Mouse (Mus musculus) forebrain, embryonic 12.5 days (tissue): ENCODE measurements around the gene Wnk2. TPM values are rescaled to one million over a fixed set of nuclear protein-coding genes. Genes with fewer than 3 reads are reported as not detected.
A peak's percentile ranks its signal among the peaks of the same experiment; 100 is the strongest.

Experiments used
- ATAC-seq: fragments of 200-750 bp; cut with Nextera tagmentation; 2 replicates; pipeline ENCODE4 v1.8.0; 2017; ENCODE audit warnings: moderate TSS enrichment; ENCODE audit not compliant: low FRiP score
- H3K27ac ChIP-seq: fragments of 300-500 bp; sonication (generic); 2 replicates; pipeline ENCODE4 v1.5.1; 2016; ENCODE audit warnings: mild to moderate bottlenecking
- H3K27me3 ChIP-seq: fragments of 300-500 bp; sonication (generic); 2 replicates; pipeline ENCODE4 v1.6.1; 2016; ENCODE audit warnings: mild to moderate bottlenecking
- H3K36me3 ChIP-seq: fragments of 300-500 bp; sonication (generic); replicated peaks from 2 replicates; pipeline ENCODE4 v1.6.1; 2016; ENCODE audit warnings: mild to moderate bottlenecking
- H3K4me1 ChIP-seq: fragments of 300-500 bp; sonication (generic); 2 replicates; pipeline ENCODE4 v1.6.1; 2016
- H3K4me2 ChIP-seq: fragments of 300-500 bp; sonication (generic); 2 replicates; pipeline ENCODE4 v1.6.1; 2016; ENCODE audit warnings: mild to moderate bottlenecking, moderate library complexity
- H3K4me3 ChIP-seq: fragments of 300-500 bp; sonication (generic); replicated peaks from 2 replicates; pipeline ENCODE4 v1.5.1; 2016; ENCODE audit warnings: mild to moderate bottlenecking
- H3K9ac ChIP-seq: fragments of 300-500 bp; sonication (generic); 2 replicates; pipeline ENCODE4 v1.6.1; 2016; ENCODE audit warnings: mild to moderate bottlenecking
- H3K9me3 ChIP-seq: fragments of 300-500 bp; sonication (generic); 2 replicates; pipeline ENCODE4 v1.6.1; 2016
- WGBS: fragments of 180-500 bp; shearing (Covaris S2); methylation state at CpG from one replicate; pipeline ENCODE4 v1.1.7; 2016; 5-methylcytosine and 5-hydroxymethylcytosine counted together
- polyA plus RNA-seq: library from polyadenylated mRNA; unstranded; fragments of >200 nt; fragmentation: Nextera tagmentation; extraction: Ambion mirVana; gene quantifications from 2 replicates; pipeline ENCODE4 v1.2.1, GENCODE M21; 2016

Wnk2 gene
- polyA plus RNA-seq, 1 experiment from 2014 or later: 13.7 TPM

DNA sequence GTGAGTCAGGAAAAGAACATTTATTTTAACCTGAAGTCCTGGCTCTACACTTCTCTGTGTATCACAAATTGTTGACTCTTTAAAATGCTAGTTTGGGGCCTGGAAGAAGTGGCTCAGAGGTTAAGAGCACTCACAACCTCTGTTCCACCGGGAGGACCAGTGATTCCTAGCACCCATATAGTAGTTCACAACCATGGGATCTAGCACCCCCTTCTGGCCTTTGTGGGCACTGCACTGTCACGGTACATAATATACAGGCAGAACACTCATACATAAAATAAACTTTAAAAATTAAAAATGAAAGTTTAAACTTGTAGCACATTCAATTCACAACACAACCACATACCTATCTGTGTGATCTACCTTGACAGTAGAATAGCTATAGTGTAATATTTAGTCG, 126.1 kb downstream of the Wnk2 start:
- WGBS: 58% methylated on average over 3 of the region's 3 CpGs
- Histone ChIP-seq H3K4me1 (peaks cover 17% of the 10 kb centered on the region), H3K27ac (no peak overlapping the region), H3K4me3 (no peak overlapping the region), H3K9ac (no peak overlapping the region), H3K27me3 (no peaks in the 10 kb centered on the region; the same call in none of the 2 replicates), H3K9me3 (peaks cover 8% of the 10 kb centered on the region), H3K36me3 (no peaks in the 10 kb centered on the region), H3K4me2 (no peak overlapping the region)
- ATAC-seq: no peak

GRCm38 (mm10) chr13:49020152-49020551, 127.7 kb downstream of the Wnk2 start:
- no peaks in the 10 kb centered on the region; the same call in 1 of the 2 replicates for H3K27me3 ChIP-seq
- WGBS: 62% methylated on average over 5 of the region's 5 CpGs
- H3K27ac ChIP-seq: no peak overlapping the region
- H3K9ac ChIP-seq: no peak overlapping the region
- peaks cover 26% of the 10 kb centered on the region for H3K4me1 ChIP-seq
- H3K4me2 ChIP-seq: no peak overlapping the region
- H3K9me3 ChIP-seq: peaks cover 8% of the 10 kb centered on the region
- H3K36me3 ChIP-seq: no peaks in the 10 kb centered on the region
- no peak for ATAC-seq
- H3K4me3 ChIP-seq: no peak overlapping the region

DNA sequence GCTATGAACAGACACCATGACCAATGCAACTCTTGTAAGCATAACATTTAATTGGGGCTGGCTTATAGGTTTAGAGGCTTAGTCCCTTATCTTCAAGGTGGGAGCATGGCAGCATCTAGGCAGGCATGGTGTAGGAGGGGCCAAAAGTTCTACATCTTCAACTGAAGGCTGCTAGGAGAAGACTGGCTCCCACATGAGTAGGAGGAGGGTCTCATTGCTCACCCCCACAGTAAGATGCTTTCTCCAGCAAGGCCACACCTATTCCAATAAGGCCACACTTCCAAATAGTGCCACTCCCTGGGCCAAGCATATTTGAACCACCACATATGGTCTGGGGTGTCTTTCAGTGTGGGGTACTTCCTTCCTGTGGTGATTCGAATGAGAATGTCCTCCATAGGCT, 130.4 kb downstream of the Wnk2 start:
- Histone ChIP-seq H3K27ac (no peak overlapping the region), H3K9me3 (peaks cover 8% of the 10 kb centered on the region), H3K4me1 (peaks cover 32% of the 10 kb centered on the region), H3K36me3 (no peaks in the 10 kb centered on the region), H3K4me2 (no peak overlapping the region), H3K9ac (no peak overlapping the region), H3K4me3 (no peak overlapping the region), H3K27me3 (peaks cover 15% of the 10 kb centered on the region)
- WGBS: 100% methylated on average over 1 of the region's 1 CpGs
- no peak for ATAC-seq

- Histone ChIP-seq H3K4me3 (peak overlapping the region; percentile 17), H3K4me1 (peaks cover 32% of the 10 kb centered on the region), H3K36me3 (no peaks in the 10 kb centered on the region), H3K4me2 (peak overlapping the region; percentile 53), H3K27ac (peak overlapping the region; percentile 92), H3K9me3 (peaks cover 8% of the 10 kb centered on the region), H3K9ac (peak overlapping the region; percentile 17; the same call in 1 of the 2 replicates), H3K27me3 (peaks cover 15% of the 10 kb centered on the region)
- WGBS: 1% methylated on average over 16 of the region's 16 CpGs
- ATAC-seq: peak; percentile 86
These were observed 131.5 kb downstream of the Wnk2 start for GRCm38 (mm10) chr13:49016311-49016761.

DNA sequence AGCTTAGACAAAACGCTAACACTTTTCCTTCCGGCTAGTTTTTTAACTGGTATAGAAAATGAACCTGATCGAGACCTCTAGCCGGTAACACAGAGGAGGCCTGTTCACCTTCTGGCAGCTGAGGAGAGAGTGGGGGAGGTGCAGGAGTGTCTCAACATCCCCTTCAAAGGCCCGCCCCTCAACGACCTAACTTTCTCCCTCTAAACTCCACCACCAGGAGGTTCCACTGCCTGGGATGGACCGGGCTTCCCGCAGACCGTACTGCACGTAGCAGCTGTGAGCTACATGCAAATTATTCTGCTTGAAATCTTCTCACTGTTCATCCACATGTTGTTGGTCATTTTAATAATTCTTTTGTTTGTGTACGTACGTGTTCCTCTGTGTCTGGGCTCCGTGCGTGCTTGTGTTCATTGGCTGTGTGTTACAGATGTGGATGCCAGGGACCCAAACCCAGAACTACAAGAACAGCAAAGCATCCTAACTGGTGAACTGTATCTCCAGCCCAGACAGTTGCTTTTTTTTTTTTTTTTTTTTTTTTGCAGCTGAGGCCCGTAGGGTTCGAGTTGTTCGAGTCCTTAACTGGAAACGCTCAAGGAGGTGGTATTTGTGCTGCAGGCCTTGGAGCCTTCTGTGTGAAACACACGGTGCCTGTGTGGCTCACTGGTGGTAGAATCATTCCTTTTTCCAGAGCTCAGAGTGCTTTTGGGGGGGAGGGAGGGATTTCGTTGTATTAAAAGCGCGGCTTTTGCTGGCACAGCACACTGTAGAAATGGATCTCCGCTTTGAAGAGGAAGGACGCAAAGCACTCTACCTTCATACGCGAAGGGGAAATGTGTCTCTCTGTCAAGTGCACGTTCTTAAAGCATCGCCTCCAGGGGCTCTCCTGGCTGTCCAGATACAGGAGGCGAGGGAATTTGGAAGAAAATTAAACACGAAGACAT, 132.2 kb downstream of the Wnk2 start:
- peaks cover 15% of the 10 kb centered on the region for H3K27me3 ChIP-seq
- 4% methylated on average over 30 of the region's 30 CpGs for WGBS
- peak overlapping the region; percentile 92 for H3K27ac ChIP-seq

GRCm38 (mm10) chr13:49013206-49013794, 134.5 kb downstream of the Wnk2 start:
- H3K4me3 ChIP-seq: no peak overlapping the region
- ATAC-seq: no peak
- H3K4me2 ChIP-seq: no peak overlapping the region
- 15% methylated on average over 5 of the region's 5 CpGs for WGBS
- 0 out of 2 replicates have a peak overlapping the region, but pooled peaks have one; percentile 25 for H3K27ac ChIP-seq
- H3K36me3 ChIP-seq: no peaks in the 10 kb centered on the region
- peaks cover 8% of the 10 kb centered on the region for H3K9me3 ChIP-seq
- no peak overlapping the region for H3K9ac ChIP-seq
- H3K4me1 ChIP-seq: peaks cover 28% of the 10 kb centered on the region
- H3K27me3 ChIP-seq: peaks cover 18% of the 10 kb centered on the region

More for the DNA sequence above, 132.2 kb downstream of the Wnk2 start:
- H3K9me3 ChIP-seq: peaks cover 8% of the 10 kb centered on the region
- H3K9ac ChIP-seq: peak overlapping the region; percentile 17; the same call in 1 of the 2 replicates
- H3K4me1 ChIP-seq: peaks cover 32% of the 10 kb centered on the region
- ATAC-seq: peak; percentile 47
- H3K36me3 ChIP-seq: no peaks in the 10 kb centered on the region
- H3K4me2 ChIP-seq: peak overlapping the region; percentile 53
- H3K4me3 ChIP-seq: peak overlapping the region; percentile 17

DNA sequence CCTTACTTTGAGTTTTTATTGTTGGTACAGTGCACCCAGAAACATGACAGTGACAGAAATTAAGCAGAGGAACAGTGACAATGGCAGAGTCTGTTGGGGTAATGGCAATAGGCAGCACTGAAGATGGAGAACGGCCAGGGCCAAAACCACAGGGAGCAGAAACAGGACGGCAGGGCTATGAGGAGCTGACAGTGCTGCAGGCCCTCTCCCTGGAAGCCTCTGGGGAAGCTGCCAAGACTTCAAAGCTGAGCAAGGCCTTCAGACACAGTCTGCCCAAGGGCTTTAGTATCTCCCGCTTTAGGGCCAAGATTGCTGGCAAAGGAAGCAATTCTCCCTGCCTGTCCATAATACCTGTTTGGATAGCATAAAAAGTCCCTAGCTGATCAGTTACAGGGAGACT, 146.1 kb downstream of the Wnk2 start:
- Histone ChIP-seq H3K27ac (no peak overlapping the region), H3K9ac (no peak overlapping the region), H3K9me3 (no peaks in the 10 kb centered on the region), H3K27me3 (no peaks in the 10 kb centered on the region), H3K4me3 (no peak overlapping the region), H3K36me3 (no peaks in the 10 kb centered on the region), H3K4me1 (0 out of 2 replicates have a peak, but pooled peaks cover 2% of the 10 kb centered on the region), H3K4me2 (no peak overlapping the region)
- ATAC-seq: no peak
- 73% methylated on average over 3 of the region's 3 CpGs for WGBS

DNA sequence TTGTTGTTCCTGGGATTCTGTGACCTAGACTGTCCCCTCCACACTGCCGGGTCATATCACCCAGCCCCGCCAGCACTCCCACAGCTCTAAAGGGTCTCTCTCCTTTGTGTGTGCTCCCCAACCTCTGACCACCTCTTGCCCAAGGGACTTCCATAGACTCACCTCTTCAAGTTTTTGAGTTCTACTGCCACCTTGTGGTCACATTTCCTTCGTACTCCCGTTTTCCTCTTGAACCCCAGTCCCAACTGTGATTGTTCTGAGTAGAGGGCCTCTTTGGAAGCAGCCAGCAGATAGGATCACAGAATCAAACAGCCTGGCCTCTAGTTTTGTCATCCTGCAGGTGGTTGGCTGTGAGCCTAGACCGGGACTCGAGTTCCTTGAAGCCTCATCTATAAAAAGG, 149.2 kb downstream of the Wnk2 start:
- Histone ChIP-seq H3K9me3 (no peaks in the 10 kb centered on the region), H3K4me3 (no peak overlapping the region), H3K27me3 (no peaks in the 10 kb centered on the region), H3K4me2 (no peak overlapping the region), H3K9ac (no peak overlapping the region), H3K36me3 (no peaks in the 10 kb centered on the region), H3K4me1 (peaks cover 11% of the 10 kb centered on the region), H3K27ac (no peak overlapping the region)
- WGBS: 12% methylated on average over 6 of the region's 6 CpGs
- ATAC-seq: 0 out of 2 replicates have a peak, but pooled peaks have one; percentile 51

DNA sequence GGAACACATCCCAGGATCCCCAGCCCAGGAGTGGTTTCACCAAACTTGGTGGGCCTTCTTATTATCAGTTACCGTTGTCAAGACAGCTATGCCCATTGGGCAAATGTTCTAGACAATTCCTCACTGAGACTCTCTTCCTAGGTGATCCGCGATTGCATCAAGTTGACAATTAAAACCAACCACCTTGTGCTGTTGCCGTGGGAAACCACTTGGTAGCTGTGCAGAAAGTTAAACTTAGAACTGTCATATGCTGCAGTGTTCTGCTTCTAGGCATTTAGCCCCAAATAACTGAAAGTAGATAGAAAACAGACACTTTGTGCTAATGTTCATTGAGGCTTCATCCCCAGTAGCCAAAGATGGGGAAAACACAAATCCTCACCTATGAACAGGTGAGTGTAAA, 151.1 kb downstream of the Wnk2 start:
- WGBS: 84% methylated on average over 4 of the region's 4 CpGs
- Histone ChIP-seq H3K4me2 (no peak overlapping the region), H3K27me3 (no peaks in the 10 kb centered on the region), H3K27ac (no peak overlapping the region), H3K9me3 (no peaks in the 10 kb centered on the region), H3K4me3 (no peak overlapping the region), H3K9ac (no peak overlapping the region), H3K4me1 (peaks cover 11% of the 10 kb centered on the region), H3K36me3 (no peaks in the 10 kb centered on the region)
- ATAC-seq: no peak

DNA sequence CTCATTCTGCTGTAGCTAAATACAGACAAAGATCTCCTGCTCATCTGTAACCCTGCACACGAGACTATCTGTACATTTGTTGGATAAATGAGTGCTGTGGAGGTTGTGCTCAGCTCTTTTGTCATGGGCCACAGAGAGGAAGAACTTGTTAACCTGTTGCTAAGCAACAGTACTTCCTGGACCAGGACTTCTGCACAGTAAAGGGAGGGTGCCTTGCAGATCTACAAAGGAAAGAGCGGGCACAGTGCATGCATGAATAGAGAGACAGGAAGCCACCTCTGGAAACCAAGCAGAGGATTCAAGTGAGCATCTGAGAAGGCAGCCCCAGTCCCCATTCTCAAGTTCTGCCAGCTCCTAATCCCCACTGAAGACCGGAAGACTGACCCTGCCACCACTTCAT, 152.9 kb downstream of the Wnk2 start:
- Histone ChIP-seq H3K4me3 (no peak overlapping the region), H3K27ac (no peak overlapping the region), H3K9me3 (no peaks in the 10 kb centered on the region), H3K36me3 (no peaks in the 10 kb centered on the region), H3K4me1 (peaks cover 11% of the 10 kb centered on the region), H3K27me3 (no peaks in the 10 kb centered on the region), H3K4me2 (no peak overlapping the region), H3K9ac (no peak overlapping the region)
- peak; percentile 33; the same call in 1 of the 2 replicates for ATAC-seq
- 5% methylated on average over 3 of the region's 3 CpGs for WGBS

GRCm38 (mm10) chr13:48992914-48993313, 154.9 kb downstream of the Wnk2 start:
- Histone ChIP-seq H3K4me1 (peaks cover 9% of the 10 kb centered on the region), H3K27ac (no peak overlapping the region), H3K36me3 (no peaks in the 10 kb centered on the region), H3K4me3 (no peak overlapping the region), H3K9ac (no peak overlapping the region), H3K4me2 (no peak overlapping the region), H3K9me3 (no peaks in the 10 kb centered on the region), H3K27me3 (no peaks in the 10 kb centered on the region)
- ATAC-seq: no peak

DNA sequence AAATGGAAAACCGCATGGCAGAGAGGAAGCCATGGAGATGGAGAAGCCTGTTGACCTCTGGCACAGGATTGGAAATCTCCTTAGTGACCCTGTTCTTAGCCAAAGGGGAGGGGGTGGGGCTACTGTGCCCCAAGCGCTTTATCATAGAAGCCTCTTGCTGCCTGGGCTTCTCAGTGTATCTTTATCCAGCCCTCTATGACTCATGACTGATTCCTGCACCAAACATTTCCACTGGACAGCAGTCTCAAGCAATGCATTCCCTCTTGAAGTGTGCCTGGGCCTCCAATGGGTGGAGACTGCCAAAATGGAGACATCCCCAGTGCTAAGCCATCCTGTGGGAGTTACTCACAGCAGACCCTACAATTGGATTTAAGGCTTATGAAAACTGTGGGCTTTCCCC, 157.7 kb downstream of the Wnk2 start:
- no peak overlapping the region for H3K4me3 ChIP-seq
- no peak overlapping the region for H3K4me2 ChIP-seq
- H3K27ac ChIP-seq: no peak overlapping the region
- H3K4me1 ChIP-seq: peaks cover 7% of the 10 kb centered on the region
- H3K9ac ChIP-seq: no peak overlapping the region
- ATAC-seq: no peak
- no peaks in the 10 kb centered on the region for H3K9me3 ChIP-seq
- H3K36me3 ChIP-seq: no peaks in the 10 kb centered on the region
- WGBS: 96% methylated on average over 2 of the region's 2 CpGs
- H3K27me3 ChIP-seq: no peaks in the 10 kb centered on the region
